Mouse (Mus musculus): Measurements from ENCODE around the gene Vkorc1.

The Vkorc1 gene

DNA sequence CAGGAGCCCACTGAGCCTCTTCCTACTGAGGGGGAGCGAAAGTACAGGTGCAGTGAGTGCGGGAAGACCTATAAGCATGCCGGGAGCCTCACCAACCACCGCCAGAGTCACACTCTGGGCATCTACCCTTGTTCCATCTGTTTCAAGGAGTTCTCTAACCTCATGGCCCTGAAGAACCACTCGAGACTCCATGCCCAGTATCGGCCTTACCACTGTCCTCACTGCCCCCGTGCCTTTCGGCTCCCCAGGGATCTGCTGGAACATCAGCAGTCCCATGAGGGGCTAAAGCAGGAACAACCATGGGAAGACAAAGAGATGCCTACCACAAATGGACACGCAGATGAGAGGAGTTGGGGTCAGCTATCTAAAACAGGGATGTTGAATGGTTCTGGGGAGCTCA, 16.1 kb downstream of the Vkorc1 start:
- no peak for DNase-seq (ENCODE audit: extremely low read depth, low read depth, low spot score)

DNA sequence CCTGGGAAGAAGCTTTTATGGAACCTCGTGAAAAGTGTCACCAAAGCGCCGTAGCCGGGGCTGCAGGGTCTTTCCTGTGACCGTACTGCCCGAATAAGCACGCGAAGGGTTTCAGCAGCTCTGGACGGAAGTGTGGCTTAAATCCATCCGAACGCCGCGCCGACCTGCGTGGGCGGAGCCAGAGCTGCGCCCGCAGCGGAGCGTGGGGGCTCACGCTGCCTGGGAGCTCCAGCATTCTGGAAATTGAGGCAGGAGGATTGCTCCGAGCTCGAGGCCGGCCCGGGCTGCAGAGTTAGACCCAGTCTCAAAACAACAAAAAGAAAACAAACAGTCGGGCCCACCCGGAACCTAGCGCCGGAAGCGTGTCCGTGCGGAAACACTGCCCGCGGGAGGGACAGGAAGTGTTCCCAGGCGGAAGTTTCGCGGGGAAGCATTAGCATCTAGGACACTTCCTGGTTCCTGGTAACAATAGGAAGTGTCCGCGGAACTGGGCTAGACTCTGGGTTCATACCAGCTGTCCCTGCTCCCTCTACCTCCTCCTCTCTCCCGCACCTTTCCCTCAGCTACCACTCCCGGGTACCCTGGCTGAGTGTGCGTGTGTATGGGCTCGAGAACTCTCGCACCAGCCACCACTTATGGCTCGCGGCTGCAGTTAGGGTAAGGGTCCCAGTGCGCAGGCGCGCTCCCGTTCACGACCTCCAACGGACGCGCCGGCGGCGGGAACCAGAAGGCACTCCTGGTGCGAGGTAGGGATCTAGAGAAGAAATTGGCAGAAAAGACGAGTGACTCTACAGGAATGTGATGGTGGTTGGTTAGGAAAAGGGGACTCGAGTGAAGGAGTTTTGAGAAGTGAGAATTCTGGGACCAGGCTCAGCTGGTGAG, 18.7 kb downstream of the Vkorc1 start, which contains the start of gene Zfp668:
TSS of gene Zfp668 (minus strand) at position 362 of the 882 bp plus-strand sequence.
- peak; percentile 52 for DNase-seq (ENCODE audit: extremely low read depth, low read depth, low spot score)

DNA sequence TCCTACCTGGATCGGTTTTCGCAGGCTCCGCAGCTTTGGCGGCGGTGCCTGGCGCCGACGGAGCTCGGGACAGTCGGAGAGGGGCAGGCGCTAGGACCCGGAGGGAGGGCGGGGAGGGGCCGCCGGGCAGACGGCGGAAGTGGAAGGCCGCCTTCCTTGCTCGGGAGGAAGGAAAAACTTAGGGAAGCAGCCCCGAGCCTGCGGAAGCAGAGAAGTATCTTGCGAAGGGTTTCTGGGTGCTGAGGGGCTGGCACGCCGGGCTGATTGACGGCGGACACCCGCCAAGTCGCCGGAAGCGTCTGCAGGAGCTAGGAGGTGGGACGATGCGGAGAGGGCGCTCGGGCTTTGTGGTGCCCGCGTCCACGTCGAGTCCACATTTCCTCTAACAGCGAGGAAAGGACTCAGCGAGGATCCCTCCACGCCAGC, 19.4 kb downstream of the Vkorc1 start, which contains the start of gene Zfp646:
TSS of gene Zfp646 (plus strand) at position 181 of the 426 bp plus-strand sequence.
- DNase-seq (ENCODE audit: extremely low read depth, low read depth, low spot score) = no peak

DNA sequence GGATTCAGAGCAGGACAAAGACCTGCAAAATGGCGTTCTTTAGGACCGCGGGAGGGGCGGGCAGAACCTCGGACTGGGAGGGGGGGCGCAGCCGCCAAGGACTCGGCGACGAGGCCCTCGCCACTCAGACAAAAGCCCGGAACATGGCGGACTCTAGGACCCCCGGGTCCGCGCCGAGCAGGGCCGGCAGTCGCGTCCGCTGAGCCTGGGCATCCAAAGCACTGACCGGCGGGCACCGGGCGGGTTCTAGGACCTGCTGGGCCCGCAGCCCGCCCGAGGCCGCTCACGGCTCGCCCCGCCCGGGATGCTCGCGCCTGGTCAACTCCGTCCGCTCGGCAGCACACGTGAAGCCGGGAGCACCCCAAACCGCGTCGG, 19.8 kb downstream of the Vkorc1 start:
- no peak for DNase-seq (ENCODE audit: extremely low read depth, low read depth, low spot score)

DNA sequence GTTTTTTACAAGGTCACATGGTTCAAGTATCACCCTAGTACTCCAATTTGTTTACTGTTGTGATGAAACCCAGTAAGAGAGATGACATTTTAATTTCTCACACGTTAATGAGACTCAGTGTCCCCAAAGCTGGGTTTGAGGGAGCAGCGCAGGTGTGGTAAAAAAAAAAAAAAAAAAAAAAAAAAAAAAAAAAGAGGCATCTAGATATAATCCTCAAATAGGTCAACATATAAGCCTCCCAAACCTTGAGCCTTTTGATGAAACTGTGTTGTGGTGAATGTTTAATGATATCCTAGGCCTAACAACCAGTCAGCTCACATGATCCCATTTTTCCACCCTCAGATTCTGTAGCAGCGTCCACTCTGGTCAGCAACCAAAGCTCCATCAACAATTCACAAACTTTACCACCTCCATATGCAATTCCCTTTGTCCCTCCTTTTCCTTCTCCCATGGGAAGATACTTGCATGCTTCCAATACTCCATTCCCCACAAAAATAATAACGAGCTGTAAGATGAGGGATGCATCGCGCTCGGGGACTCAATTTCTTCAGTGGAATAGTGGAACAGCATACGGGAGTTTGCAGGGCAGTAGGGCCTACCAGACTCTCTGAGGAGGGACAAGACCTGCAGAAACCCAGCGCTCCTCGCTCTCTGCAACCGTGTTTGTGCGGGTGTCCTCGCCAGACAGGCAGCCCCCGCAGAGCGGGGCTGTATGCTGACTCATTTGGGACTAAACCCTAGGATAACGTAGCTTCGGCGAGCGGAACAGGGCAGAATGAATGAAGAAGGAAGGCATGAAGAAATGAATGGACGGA, 20.4 kb downstream of the Vkorc1 start:
- DNase-seq (ENCODE audit: extremely low read depth, low read depth, low spot score) = no peak

DNA sequence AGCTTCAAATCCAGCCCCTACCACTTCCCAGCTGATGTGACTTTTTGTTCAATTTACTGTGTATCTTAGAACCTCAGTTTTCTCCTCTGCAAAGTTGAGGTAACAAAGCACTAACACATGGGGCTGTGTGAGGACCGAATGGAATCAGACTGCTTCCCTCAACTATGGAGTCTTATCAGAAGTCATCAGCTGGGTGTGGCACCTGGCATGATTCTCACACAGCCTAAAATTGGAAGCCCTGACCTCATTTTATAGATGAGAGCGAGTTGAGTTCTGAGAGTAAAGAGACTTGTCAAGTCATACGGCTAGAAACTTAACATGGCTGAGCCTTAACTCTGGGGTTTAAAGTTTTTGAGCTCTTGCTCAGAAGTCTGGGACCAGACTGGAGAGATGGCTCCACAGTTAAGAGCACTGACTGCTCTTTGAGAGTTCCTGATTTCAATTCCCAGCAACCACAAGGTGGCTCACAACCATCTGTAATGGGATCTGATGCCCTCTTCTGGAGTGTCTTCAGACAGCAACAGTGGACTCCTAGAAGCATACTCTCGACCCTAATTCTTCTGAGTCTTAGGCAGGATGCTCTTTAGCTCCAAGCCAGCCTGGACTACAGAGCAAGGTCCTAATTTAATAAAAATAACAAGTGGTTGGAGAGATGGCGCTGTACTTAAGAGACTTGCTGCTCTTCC, 25.1 kb downstream of the Vkorc1 start:
- DNase-seq (ENCODE audit: extremely low read depth, low read depth, low spot score) = no peak

DNA sequence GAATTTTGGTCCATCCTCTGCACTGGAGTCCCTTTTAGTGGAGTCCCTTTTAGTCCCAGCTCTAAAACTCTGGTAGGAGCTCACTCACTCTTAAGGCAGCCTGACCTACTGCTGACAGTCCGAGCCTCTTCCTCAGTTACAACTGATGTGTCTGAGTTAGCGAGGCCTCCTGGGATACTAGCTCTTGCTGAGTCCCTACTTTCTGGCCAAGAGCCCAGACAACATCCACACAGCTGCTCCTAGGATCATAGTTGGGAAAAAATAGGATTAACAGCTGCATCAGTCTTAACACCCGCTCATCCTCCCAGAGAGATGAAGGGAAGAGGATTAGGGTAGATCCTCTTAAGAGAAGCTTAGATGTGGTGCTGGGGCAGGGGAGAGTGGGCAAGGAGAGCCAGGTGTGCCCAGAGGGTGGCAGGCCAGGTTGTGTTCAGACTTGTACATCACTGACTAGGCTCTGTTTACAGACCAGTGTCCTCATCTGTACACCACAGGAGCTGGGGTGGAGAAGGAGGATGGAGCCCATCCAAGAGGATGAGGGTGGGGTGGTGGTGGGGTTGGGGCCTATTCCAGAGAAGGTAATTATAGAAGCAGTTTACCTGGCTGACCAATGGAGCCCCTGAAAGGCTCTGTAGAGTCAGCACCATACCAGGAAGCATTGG, 26.1 kb downstream of the Vkorc1 start:
- DNase-seq (ENCODE audit: extremely low read depth, low read depth, low spot score) = no peak

DNA sequence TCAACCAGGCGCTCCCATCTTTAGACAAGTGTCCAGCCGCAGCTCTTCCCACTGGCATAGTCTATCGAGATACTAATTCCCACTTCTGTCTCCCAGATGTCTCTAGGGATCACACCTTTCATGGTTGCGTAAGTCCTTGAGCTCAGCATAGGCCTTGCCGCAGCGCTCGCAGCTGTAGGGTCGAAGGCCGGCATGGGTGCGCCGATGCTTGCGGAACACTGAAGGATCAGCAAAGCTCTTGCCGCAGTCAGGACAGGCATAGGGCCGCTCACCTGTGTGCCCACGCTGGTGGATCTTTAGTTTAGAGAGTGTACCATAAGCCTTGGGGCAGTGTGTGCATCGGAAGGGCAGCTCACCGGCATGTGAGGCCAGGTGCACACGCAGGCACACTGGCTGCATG, 27.8 kb downstream of the Vkorc1 start:
- DNase-seq (ENCODE audit: extremely low read depth, low read depth, low spot score) = no peak

DNA sequence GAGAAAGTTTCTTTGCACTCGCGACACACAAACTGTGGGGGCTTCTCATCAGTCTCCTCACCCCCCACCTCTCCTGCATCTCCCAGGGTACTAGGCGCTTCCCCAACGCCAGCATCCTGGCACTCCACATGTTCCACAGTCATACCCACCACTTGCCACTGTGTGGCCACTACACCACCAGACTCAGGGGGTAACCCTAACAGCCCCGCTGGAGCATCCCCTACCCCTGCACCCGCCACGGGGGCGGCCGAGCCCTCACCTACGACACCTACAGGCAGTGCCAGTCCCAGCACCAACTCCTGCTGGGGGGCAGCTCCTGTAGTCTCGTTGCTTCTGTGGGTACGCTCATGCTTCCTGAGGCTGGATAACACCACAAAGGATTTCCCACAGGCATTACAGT, 29.0 kb downstream of the Vkorc1 start:
- DNase-seq (ENCODE audit: extremely low read depth, low read depth, low spot score) = no peak

DNA sequence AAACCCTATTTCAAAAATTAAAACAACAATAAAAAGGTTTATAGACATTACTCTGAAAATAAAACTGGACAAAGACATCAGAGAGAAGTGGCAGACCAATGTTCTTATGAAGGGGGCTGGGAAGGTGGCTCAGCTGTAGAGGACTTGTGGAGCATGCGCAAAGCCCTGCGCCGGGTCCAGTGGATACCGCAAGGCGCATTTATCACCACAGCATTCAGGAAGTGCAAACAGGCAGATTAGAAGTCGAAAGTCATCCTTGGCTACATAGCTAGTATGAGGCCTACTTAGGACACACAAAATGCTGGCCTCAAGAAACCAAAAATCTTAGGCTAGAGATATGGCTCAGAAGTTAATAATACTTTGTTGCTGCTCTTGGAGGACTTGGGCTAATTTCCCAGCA, 37.2 kb downstream of the Vkorc1 start:
- no peak for DNase-seq (ENCODE audit: extremely low read depth, low read depth, low spot score)

DNA sequence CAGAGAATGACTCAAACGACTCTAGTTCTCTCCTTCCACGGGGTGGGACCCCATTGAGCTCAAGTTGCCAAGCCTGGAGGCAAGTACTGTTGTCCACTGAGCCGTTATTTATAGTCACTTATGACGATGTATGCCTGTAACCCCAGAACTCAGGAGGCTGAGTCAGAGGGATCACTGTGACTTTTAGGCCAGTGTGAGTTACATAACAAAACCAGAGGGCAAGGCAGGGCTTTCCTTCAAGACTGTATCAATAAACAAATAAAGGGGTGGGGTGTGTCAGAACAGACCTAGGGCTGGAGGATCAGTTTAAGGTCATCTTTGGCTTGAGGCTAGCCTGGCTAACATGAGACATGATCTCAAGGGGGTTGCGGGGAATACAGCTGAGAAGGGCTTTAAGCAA, 44.5 kb downstream of the Vkorc1 start:
- no peak for DNase-seq (ENCODE audit: extremely low read depth, low read depth, low spot score)

DNA sequence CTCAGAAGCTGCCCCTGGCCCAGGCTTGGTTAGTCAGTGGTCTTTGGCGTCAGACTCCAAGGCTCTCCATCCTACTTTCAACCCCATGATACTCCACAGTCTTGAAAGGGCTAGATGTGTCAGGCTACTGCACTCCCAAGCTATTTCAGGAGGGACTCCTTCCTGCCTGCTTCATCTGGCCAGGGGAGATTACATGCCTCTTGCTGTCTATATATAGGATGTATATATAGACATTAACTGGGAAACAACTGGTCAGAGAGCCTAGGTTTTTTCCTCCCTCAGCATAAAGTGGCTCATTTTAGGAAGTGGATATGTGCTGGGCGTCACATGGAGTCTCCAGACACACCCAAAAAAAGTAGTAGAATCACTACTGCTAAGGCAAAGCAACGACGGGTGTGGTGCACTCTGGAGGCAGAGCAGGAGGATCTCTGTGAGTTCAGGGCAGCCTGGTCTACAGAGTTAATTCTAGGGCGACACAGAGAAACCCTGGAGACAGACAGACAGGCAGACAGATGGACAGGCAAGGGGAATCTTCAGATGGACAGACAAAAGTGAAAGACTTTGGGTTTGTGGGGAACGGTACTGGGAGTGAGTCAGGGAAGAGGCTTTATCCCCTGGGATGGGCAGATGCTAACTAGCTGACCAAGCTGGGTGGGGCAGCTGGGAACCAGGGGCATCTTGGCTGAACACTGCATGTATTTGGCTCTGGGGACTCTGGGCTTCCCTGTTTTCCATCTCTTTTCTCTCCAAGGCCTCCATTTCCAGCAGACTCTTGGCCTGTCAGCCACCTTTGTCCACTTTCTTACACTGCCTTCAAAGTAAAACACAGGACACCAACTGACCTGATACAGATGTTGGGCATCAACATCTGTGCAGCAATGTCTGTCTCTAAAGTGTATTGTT, 45.2 kb downstream of the Vkorc1 start:
- DNase-seq (ENCODE audit: extremely low read depth, low read depth, low spot score) = no peak
